Mouse (Mus musculus) right cerebral cortex, postnatal 36 days (tissue): ENCODE measurements at regions not wholly inside any gene's neighbourhood (a gene's known extent, or its start where the extent isn't known, plus 50 kb on each side); places are given as distances from the start of the nearest gene placed in this dataset.
"Not testable (repeated sequence)": the region's sequence is repeated elsewhere in the genome, so short reads cannot be mapped to it uniquely, and the experiment has no call there.

ENCODE experiments used
- DNase-seq, 2 experiments: peaks; one replicate each; pipeline ENCODE4 v3.0.0; 2022; ENCODE audit warnings: low spot score in 2 of 2, mixed read lengths in 1 of 2

DNA sequence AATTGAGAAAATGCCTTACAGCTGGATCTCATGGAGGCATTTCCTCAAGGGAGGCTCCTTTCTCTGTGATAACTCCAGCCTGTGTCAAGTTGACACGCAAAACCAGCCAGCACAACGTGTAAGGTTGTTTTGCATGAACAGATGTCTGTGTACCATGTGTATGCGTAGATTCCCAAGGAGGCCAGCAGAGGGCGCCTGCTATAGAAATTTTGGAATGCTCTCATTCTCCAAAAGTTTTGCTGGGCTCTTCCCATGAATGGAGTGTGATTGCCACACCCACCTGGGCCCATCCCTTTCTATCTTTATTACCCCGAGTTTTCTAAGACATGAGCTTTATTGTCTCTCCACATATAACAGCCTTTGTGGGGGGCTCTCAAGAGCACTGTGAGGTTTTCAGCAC, 275.4 kb downstream of the Diras2 start:
- DNase-seq = no peak

DNA sequence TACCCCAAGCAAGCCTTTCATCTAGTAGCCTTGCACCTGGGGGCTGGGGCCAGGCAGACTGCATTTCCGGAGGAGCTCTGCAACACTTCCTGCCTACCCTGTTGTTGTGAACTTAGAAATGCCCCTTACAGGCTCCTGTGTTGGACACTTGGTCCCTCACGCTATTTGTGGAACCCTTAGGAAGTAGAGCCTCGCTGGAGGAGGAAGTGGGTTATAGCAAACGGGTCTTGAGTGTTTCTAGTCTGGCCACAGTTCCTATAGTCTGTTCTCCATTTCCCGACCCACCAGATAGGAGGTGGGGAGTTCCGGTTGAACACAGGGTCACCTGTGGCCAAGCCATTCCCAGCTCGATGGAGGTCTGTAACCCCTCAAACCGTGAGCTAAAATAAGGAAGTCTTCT, 272.7 kb downstream of the Diras2 start:
- no peak for DNase-seq

DNA sequence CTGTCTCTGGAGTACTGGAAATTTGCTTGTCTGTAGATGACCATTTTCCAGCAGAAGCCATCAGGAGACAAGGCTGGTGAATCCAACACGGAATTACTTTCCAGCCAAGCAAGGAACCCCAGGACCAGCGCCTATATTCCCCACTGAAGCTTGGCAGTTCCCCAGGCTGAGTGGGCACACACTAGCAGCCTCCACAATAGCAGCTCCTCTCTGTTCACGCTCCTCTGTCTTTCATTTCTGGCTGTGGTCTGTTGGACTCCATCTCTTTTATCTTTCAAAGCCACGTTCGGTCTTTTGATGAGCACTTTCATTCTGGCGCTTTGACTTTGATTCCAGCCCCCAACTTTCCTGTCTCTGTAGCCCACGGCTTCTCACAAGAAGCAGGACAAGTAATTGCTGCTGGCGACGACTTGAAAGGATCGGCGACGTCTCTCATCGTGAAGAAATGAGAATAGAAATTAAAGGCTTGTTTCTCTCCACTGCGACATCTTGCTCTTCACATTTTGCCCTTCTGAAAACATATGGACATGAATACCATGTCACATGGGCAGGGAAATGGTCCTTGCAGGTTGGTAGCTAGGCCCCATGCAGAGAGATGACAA, 268.0 kb downstream of the Diras2 start:
- DNase-seq = peak in 1 of 2 experiments; percentile 22

DNA sequence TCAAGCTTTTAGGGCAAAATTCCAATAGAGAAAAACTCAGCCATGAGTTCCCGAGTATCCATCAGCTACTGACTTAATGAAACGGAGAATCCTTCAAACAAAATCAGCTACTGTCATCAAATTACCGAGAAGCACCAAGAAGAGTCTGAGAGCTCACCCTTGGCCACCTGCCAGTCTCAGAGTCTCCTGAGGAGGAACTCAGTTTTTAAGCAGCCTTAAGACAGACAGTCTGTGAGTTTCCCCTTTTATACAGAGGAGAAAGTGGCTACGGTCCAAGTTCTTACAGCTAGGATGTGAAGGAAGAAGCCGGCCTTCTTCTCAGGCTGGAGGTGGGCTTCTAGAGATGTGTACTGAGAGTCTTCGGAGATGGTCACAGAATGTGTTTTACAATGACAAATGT, 262.8 kb downstream of the Diras2 start:
- DNase-seq = no peak

DNA sequence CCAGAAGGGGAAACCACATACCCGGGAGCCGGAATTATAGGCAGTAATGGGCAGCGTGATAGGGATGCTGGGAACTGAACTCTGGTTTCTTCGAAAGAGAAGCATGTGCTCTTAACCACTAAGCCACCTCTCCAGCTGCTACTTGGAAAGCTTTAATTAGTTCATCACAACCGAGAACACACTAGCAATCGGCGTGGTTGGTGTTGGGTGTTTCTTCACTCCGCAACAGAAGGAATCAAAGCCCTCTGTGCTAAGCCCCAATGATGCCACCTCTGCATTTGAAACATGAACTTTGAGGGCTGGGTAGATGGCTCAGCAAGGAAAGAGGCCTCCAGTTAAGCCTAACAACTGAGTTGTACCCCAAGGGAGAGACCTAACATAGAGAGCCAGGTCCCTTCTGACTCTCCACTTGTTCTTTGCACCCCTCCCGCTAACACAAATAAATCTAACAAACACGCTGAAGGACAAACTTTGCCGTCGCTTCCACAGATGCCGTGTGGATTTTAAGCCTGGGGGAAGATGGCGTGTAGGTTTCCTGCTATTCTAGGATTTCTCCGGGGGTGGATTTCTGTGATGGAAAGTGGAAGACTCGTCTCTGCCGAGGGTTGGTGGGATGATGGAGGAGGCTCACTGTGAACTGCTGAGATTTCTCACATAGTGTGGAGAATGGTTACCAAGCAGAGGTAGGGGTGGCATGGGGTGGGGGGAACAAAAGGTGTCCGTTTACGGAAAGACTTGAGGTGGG, 257.4 kb downstream of the Diras2 start:
- peak; percentile 45 to 70 for DNase-seq

DNA sequence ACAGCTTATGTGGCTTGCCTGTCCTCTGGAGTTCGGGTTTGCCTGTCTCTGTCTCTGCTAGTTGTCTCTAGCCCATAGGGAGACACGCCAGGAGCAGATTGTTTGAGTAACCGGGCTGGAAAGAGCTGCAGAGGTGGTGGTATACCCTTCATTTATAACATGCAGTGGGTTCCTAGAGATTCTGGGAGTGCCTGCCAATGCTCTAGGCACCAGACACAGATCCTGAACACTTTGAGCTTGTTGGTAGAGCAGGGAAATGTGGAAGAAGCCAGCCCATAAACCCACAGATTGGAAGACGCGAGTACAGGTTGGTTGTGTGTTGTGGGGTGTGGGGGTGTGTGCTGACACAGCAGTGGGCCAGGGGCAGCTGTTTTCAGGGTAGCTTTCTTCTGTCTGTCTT, 255.9 kb downstream of the Diras2 start:
- DNase-seq = peak; percentile 10 to 23

DNA sequence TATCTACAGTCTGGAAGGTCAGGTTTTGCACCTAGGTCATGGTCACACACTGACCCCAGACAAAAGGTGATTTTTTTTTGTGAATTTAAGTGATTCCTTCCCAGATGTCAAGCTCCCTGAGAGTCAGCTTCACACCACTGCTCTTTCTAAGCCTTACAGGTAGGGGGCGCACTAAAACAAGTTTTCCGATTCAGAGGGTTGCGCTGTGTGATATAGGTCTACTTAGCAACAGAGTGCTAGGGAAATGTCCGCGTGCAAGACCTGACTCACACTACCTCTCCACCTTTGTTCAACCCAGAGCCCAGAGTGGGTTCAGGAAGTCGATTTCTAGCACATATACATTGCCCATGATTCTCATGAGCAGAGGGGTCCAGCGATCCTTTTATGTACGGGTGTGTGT, 255.4 kb downstream of the Diras2 start:
- DNase-seq = peak; percentile 25 to 28

DNA sequence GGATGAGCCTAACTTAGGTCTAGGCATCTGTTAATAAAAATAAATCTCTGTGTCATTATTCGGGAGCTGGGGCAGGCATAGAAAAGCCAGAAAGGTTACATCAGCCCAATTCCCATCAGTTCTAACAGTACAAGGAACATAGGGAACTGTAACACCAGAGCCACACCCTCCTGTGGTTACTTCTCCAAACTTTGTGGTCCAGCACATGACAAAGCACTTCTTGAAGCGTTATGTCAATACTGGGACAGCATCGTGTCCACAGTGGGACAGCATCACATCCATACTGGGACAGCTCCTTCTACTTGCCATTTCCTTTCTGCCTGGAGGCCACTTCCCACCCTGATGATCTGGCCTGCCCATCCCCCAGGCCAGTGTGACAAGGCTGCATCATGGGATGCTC, 253.9 kb downstream of the Diras2 start:
- no peak for DNase-seq

DNA sequence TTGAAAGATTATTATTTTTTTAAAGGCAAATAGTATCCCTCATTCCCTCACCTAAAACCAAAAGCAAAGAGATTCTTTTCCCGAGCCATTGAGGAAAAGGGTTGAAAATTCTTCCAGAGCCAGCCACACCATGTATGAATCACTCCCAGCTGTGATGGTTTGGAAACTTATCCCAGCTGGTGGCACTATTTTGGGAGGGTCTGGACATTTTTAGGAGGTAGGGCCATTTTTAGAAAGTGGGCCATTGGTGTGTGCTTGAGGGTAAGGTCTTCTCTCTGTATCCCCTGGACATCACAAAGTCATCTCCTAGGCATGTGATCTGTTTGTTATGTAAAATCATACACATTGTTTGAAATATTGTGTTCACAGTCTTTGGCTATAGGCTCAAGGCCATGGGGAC, 252.2 kb downstream of the Diras2 start:
- DNase-seq = no peak

DNA sequence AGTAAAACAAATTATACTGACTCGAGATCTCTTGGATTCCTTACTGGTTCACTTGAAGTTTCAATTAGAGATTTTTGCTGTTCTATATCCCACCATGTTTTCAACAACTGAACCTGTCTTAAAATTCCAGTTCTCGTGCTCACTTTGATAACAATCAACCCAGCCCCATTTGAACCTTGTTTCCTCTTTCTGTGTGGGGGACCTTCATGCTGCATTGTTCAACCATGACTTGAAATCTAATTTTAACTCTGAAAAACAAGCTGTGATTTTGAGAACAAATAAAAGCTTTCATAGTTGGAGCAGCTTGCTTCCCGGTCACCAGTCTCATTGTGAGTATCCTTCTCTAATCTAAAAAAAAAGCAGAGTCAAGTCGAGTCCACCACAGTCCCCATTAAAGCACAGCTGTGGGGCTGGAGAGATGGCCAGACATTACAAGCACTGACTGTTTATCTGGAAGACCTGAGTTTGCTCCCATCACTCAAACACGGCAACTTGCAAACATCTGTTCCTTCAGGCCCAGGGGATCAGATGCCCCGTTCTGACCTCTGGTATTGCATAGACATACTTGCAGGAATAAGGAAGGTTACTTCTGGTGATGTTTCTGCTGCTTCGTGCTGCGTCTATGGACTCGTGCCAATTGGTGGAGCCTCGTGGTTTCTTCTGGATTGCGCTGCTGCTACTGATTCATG, 251.7 kb downstream of the Diras2 start:
- DNase-seq = no peak

DNA sequence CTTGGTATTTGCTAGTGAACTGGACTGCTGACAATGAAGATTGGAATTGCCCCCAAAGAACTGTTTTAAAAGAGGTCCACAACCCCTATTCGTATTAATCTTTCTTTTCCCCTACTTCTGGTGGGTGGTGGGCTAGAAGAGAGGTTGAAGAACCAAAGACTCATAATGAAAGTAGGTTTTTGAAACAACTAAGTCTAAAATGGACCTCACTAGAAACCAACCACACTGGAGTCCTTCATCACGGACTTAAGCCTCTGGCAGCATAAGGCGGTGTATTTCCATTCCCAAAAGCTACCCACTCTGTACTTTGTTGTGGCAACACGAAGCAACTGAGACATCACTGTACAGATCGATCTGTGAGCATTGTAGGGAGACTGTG, 251.1 kb downstream of the Diras2 start:
- no peak for DNase-seq

DNA sequence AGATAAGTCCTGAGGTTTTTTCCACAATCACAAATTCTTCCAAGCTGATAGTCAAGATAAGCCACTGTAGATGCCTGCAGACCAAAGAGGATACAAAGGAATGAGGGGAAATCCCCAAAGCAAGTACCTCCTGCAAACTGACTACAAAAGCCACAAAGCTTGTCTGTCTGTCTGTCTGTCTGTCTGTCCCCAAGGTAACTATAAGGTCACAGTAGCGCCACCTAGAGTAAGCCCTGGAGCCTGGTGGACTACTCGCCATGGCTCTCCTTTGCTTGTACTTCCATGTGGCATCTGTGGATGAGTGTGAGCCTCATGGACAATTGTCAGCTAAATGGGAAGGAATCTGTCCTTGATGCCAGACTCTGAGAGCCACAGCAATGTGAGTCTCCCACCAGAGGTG, 249.8 kb downstream of the Diras2 start:
- no peak for DNase-seq

DNA sequence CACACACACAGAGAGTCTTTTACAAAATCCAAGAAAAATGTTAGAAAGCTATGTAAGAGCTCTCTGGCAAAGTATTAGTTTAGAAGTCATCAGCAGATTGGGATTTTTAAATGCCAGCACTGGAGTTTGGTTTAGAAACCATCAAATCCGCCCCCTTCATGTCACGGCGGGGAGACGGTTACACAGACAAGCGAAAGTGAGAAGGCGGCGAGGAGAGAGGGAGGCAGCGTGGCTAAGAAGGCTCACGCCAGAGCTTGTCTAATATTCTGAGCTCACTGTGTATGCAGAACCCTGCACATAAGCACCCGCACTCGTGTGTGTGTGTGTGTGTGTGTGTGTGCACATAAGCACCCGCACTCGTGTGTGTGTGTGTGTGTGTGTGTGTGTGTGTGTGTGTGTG, 248.6 kb downstream of the Diras2 start:
- peak; percentile 60 to 65 for DNase-seq

DNA sequence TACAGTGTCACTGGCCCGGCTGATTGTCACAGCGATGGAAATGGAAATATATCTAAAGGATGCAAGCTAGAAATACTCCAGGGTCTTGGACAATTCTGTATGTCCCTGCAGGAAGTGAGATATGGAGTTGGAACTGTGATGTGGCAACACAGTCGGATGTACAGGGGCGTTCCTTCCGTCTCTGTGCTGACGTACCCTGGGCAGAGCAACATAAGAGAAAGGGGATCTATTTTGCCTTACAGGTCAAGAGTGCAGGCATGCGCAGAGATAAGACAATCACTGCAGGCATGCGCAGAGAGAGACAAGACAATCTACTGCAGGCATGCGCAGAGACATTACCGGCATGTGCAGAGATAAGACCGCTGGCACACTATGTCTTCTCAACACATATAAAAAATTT, 247.6 kb downstream of the Diras2 start:
- no peak for DNase-seq

DNA sequence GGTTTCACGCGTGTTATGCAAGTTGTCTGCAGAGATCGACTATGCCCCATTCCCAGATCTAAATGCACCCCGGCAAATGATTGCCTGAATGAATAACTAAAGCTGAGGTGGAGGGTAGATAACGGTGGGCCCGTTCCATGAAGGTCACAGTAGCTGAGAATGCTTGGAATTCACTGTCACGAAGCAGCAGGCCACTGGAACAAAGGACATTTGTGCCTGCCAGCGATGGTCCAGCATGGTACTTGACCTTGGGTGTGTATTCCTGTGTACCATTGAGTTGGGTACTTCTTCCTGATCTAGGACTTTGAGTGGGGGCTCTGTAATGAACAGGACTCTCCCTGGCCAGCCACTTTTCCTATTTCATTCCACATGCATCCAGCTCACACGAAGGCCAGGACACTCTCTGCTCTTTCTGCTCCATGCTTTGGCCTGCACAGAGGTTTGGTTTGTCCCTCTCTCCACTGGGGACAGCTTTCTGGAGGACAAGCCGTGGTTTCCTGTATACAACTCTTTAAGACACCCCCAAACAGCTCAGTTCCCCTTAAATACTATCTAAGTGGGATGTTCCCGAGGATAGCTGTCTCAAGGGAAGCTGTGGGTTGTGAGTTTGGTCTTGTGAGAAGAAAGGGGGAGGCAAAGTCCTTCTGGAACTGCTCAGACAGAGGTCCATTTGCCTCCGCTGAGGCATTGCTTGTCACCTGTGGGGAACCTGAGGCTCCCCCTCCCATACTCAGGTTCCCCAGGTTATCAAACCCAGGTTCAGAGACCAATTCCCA, 246.9 kb downstream of the Diras2 start:
- no peak for DNase-seq

DNA sequence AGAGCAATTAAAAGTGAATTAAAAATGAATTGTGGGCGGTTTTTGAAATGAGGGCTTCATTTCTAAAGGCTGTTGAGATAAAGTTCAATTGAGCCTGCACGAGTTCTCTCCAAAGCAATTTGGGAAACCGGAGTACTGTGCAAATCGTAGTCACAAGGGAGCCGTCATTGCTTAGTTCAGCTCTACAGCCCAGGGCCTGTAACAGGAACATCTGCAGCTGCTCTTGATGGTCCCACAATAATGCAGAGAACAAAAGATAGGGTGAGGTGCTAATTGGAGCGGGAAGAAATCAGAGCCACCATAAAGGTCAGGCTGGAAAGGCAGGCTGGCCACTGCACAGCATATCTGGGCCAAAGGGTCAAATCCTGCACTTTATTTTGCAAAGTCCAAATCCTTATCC, 242.7 kb downstream of the Diras2 start:
- no peak for DNase-seq

DNA sequence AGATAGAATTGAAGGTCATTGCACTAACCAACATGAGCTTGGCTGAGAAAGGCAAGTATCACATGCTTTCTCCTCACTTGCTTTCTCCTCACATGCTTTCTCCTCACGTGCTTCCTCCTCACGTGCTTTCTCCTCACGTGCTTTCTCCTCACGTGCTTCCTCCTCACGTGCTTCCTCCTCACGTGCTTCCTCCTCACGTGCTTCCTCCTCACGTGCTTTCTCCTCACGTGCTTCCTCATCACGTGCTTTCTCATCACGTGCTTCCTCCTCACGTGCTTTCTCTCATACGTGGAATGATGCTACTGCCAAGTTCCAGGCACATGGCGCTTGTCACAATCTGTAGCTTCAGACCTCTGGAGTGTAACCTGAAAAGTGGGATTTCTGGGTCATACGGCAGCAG, 235.2 kb downstream of the Diras2 start:
- DNase-seq = no peak

DNA sequence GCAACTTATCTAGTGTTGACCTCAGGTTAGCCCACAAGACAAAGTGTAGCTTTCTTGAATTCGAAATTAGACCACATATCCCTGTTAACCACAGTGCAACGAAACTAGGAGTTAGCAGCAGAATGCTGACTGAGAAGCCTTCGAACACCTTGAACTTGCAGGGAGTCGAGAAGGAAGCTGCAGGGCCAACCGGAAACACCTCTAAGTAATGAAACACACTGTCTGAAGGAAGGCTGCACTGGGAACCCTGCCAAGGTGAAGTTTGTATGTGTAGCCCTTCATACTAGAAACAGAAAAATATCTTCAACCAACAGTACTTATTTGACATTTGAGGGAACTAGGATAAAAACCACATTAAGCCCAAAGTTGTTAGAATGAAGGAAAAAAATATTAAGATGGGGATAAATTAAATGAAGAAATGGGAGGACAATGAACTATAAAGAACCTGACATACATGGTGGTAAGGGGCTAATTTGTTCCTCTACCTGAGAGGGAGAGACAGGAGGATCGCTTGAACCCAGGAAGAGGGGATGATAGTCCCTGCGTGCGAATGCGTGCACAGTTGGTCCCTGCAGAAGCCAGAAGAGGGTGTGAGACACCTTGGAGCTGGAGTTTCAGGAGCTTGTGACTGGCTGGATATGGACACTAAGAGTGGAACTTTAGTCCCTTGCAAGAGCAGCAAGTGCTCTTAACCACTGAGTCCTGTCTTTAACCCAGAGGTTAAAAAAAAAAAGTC, 234.4 kb downstream of the Diras2 start:
- DNase-seq = no peak

DNA sequence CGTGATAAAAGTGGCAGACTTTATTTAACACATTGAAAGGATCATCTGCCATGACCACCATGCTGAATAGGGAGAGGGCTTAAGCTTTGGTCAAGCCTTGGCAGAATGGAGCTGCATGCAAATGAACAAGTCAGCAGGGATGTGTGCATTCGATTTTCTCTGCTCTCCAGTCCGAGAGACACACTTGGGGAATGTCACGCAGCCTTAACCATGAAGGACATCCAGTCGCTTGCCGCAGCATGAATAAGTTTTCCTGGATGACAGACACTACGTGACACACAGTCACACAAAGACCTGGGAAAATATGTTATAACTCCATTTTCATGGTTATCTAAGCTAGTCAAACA, 233.8 kb downstream of the Diras2 start:
- DNase-seq = no peak

DNA sequence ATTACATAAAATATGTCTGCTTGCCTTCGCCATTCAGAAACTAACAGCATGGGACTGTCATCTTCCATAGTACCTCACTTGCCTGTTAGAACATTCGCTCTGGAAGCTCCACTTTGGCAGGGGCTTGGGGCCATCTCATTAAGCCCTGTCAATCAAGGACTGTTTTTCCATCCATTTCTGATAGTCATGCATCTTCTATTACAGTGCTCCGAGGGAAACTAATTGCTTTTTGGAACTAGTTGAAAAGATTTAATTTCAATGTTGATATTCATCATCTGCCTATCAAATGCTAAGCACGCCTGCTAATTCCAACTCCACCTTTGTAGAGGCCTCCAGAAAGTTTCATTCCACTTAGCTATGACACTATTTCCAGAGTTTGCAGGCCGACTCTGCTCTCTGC, 232.7 kb downstream of the Diras2 start:
- no peak for DNase-seq

DNA sequence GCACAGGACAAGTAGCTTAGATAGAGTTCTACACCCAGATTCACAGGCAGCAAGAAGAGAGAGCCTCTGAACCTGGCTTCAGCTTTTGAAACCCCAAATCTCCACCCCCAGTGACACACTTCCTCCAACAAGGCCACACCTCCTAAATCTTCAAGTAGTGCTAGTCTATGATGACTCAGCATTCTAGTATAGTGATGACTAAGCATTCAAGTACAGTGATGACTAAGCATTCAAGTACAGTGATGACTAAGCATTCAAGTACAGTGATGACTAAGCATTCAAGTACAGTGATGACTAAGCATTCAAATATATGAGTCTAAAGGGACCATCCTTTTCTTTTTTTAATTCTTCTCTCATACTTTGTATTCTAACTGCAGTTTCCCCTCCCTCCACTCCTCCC, 225.8 kb downstream of the Diras2 start:
- not testable (repeated sequence) for DNase-seq
